Mouse (Mus musculus) v-Abl transformed pro-B cells (cell line): ENCODE results near the gene Cfap43.

Experiments
- in situ Hi-C, 2 experiments: fragments of 400-800 bp; cut with MboI; formaldehyde crosslinking; loops; one replicate each; pipeline ENCODE4 v1.15.1; 2025; ENCODE audit not compliant: unreplicated experiment in 2 of 2

The Cfap43 gene

DNA sequence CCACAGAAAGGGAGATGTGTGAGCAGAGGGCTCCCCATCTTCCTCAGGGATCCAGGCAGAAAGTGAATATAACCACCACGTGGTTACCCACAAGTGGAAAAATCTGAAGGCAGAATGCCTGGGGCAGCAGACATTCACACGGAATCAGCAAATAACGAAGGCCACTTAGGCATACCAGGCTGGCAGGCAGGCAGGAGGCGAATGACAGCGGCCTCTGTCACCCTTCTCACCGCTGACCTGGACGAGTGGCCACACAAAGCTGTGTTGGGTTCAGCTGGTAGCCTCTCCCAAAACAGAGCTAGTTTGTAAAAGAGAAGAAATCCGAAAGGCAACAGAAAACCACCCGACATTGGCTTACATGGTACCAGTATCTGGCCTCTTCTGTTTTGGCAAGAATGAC is 1.1 kb downstream of the Cfap43 start:
- in situ Hi-C loops, result no loop called here

DNA sequence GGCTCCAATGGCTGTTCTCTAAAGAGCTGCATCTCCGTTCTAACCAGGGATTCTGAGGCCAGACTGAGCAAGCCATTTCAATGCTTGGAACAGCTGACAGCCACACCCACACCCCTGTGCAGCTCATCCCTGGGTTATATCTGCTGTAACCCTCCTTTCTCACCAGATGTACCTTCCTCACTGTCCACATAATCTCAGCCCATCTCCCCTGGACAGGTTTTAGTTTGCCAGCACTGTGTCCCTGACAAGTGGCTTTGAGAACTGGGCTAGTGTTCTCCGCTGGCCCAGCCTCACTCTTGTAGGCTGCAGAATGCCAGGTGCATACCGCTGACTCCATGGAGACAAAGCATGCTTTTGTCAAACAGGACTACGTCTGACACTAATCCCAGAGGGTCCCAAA is 1.7 kb downstream of the Cfap43 start:
- in situ Hi-C loops, result no loop called here

DNA sequence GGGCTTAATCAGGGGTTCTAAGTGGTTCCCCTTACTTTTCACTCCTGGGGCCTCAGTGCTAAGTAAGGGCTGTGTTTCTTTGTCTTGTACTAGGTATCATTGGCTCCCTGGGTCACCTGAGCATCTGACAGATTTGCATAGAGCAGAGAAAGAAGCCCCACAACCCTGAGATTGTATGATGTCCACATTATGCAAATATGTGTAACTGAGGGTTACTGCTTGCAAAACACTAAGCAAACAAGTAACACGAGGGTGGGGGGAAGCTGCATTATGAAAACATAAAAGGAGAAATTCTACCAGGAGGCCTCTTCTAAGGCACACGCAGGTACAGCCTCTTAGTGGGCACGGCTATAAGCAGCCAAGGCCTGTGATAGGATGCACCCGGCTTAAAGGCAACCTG is 3.8 kb downstream of the Cfap43 start:
- in situ Hi-C loops, result no loop called here

DNA sequence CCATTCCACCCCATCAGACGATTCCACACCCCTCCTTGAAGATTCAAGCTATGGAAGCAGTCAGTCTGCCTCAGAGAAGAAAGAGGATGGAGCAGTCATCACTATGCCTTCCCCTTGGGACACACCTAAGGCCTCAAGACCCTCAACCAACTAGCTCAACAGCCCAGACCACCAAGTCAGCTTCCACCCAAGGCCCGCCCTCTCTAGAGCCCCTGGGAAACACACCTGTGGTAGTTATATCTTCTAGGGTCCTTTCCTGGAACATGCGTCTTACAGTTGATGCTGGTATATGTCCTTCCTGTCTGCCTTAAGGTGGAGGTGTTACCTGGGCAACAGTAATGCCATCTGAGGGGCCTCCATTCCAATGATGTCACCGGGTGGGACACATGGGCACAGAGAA is 4.9 kb downstream of the Cfap43 start:
- in situ Hi-C loops, result no loop called here

DNA sequence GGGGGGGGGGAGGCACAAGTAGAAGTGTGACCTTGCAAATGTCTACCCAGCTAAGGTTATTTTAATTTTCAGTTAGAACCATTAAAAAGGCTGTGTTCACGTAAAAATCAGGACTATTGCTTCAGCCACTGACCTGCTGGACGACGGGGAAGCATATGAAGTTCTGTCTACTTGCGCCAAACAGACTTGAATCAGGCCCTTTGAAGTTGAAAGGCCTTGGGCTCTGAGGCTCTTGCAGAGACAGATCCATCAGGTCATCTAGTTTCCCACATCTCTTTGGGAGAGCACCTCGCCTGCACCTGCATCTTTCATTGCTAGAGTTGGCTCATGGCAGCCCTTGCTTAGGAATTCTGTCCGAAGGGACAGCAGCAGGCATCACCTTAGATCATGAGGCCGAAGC is 5.7 kb downstream of the Cfap43 start:
- in situ Hi-C loops, result no loop called here

DNA sequence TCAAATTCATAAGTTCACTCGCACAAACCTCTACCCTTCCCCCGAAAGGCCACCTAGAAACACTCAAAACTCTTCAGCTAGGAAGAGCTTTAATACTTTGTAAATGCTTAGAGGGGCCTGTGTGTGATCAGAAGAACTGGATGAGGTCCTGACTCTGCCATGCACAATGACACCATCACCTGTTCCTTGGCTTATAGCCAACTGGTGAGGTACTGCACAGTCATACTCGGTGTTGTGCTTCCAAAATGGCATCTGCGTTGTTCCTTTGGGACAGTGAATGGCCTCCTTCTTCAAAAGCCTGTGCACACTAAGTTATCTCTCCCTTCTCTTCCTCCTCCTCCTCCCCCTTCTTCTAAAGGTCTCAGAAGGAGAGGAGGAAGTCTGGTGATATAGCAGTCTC is 8.3 kb downstream of the Cfap43 start:
- in situ Hi-C loops, result no loop called here

DNA sequence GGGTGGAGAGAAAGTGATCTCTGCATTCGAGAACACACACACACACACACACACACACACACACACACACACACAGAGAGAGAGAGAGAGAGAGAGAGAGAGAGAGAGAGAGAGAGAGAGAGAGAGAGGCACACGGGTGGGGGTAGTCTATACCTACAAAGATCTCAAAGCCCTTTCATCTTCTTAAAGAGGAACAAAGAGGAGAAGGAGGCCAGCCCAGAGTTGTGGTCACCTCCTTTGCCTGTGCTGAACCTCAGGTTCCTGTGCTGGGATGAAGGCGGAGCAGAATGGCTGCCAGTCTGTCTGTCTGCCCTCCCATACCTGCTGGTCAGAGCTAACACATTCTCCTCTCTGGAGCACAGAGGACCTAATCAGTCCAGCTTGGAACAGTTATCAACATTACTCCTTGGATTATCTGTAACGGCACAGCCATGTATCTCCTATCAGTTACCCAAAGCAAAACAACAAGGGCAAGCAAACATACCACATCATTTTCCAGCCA is 8.9 kb downstream of the Cfap43 start:
- in situ Hi-C loops, result no loop called here

DNA sequence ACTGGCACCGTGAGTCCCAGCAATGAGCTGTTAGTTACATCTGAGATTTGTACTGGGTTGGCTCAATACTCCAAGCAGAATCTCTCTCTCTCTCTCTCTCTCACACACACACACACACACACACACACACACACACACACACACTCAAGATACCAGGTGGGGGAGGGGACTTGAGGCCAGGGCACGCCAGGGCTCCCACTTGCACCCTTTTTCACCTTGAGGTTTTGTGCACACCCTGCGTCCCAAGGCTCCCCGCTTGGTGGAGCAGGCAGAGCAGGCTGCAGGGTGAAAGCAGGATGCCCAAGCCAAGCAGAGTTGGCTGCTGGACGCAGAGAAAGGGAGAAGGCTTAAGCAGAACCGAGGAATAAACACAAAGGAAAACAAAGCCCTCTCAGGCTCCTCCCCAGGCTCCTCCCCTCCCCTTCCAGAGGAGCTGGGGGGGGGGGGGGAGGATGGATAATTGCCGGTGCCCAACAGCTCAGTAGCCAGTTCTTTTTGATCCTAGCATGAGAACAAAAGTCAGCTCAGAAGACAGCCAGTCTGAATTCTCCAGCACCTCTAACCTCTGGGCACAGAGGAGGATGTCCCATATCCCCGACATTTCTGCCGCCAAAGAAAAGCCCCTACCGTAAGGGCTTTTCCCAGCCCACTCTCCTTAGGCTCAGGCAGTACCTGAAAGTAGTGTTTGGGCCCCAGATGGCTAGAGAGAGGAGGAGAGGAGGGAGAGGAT is 9.5 kb downstream of the Cfap43 start:
- in situ Hi-C loops, result no loop called here

DNA sequence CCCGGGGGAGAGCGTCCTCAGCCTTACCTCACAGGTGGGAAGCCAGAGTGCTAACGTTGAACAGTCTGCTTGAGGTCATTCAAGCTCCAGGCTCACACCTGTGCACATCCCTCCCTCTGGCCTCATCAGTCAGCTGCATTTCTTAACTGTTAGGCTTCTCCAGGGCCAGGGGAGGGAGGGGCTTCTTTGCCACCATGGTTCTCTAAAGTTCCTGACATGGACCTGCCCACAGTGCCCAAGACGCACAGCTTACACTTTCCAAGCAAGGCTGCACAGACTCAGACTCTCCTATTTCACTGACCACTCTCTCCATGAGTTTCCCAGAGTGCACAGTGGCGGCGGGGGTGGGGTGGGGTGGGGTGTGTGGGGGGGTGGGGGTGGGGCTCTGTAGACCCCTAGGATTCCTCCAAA is 10.1 kb downstream of the Cfap43 start:
- in situ Hi-C loops, result no loop called here

DNA sequence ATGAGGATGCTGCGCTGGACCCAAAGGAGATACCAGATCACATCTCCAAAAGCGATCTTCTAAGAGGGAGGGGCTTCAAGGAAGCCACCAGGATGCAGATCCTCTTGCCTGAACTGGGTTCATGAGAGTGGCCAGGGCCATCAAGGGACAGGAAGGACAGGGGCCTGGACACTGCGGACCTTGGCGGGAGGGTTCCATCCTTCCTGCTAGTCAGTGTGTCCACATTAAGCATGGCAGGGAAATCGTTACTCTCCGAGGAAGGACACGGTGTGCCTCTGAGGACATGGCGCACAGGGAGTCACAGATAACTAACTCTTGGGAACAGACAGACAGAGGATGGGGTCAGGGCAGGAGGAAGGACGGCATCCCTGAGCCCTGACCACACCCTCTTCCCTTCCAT is 11.5 kb downstream of the Cfap43 start:
- in situ Hi-C loops, result no loop called here

DNA sequence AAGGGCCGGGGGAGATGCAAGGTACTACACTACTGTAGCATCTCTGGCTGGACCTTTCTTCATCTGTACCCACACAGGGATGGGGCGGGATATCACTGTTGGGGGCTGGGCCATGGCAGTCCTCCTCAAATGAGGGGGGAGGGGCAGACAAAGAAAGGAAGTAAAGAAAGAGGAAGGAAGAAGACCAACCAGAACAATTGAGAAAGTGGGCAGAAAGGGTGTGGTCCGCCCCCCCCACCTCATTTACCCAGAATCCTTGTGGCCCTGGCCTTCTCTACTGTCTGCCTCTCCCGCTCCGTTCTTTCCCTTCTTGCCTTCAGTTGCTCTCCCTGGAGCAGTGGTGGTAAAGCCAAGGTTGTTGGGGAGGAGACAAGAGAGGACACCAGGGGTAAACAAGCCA is 13.5 kb downstream of the Cfap43 start:
- in situ Hi-C loops, result no loop called here

DNA sequence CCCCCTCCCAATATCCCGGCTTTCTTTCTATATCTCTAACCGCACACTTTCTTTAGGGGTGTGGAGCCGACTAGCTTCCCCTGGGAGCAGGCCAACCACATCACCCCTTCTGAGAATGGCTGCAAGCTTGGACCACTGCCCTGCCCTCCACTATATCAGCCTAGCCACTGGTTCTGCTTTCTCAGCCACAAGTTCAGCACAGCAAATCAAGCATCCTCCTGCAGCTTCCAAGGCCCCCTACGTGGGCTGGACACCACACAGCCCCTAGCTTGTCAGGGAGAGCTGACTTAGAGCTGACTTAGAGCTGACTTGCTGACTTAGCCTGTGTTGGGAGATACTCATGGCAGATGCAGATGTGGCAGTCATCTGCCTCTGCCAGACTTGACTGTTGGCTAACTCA is 14.0 kb downstream of the Cfap43 start:
- in situ Hi-C loops, result no loop called here

DNA sequence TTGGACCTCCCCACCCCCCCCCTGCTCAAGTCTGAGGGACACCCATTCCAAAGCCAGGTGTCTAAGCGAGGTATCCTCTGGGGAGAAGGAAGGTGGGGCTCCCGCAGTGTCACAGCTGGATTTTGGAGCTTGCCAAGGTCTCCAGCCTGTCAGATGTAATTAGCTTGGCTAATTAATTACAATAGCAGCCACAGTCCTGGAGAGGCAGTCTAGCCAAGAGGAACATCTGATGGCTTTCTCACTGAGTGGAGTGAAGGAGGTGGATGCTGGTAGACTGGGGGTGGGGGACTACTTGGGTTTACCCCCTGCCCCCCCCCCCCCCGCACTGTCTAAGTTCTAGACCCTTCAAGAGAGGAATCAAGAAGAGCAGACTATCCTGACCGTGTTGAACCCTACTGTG is 15.4 kb downstream of the Cfap43 start:
- in situ Hi-C loops, result no loop called here

DNA sequence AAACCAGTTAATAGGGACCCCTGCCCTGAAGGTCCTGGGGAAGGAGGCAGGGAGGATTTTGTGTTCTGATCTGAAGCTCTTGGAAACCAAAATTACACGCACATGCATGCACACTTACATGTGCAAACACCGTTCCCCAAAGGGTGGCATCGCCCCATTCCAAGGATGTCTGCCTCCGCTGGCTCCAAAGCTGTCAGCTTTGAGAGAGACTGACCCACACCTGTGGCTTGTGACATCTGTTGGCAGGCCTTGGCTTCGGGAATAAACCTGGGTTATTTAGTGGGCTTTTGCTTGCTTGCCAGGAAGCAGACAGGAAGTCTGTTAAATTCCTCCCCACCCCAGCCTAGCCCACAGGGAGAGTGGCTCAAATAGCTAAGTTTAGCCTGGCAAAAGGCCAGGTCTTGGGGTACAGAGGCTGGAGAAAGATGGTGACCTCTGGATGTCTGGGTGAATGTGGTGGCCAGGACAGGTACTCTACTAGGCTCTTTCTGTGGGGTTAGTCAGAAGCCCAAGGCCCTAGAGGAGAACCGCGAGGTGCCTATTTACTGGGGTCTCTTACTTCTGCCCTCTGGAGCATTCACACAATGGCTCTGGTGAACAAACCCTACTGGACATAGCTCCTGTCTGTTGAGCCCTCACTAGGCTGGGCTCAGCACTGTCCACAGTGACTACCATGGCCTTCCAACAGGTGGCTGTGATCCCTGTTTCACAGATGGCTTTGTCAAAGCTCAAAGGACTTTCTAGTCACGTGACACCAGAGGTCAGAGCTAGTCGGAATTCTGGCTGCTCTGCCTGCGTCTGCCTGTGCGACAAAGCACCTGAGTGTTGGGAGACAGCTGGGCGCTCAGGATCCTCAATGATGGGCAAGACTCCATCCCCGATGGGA is 16.5 kb downstream of the Cfap43 start:
- in situ Hi-C loops, result no loop called here

DNA sequence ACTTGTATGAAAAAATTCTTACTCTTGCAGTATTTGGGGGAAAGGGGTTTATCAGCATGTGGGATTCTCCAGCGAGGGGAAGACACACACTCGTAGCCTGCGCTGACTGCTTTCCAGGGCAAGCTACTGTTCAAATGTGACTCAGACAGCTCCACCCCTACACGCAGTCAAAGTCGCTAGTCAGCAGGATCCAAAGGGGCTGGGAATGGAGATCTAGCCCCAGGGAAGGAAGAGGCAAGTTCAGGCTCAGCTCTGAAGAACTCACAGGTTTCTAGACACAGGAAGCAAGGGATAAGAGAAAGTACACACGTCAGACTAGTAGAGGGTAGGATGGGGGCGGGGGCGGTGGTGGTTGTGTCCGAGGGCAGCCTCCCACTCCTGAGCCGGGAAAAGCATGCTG is 18.5 kb downstream of the Cfap43 start:
- in situ Hi-C loops, result no loop called here

DNA sequence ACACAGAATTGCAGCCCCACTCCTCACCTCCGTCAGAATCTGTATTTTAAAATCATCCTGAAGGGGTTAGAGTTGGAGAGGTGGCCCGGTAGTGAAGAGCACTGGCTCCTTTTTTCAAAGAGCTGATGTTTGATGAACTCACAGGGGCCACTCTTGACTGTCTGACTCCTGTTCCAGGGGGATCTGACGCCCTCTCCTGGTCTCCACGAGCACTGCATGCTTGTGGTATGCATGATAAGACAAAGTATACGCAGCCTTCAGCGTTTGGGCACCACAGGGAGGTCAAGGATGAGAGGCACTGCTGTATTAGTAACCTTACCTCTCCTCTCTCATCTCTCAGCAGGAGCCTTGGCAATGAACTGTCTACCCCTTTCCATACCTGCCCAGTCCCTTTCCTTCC is 19.1 kb downstream of the Cfap43 start:
- in situ Hi-C loops, result no loop called here

DNA sequence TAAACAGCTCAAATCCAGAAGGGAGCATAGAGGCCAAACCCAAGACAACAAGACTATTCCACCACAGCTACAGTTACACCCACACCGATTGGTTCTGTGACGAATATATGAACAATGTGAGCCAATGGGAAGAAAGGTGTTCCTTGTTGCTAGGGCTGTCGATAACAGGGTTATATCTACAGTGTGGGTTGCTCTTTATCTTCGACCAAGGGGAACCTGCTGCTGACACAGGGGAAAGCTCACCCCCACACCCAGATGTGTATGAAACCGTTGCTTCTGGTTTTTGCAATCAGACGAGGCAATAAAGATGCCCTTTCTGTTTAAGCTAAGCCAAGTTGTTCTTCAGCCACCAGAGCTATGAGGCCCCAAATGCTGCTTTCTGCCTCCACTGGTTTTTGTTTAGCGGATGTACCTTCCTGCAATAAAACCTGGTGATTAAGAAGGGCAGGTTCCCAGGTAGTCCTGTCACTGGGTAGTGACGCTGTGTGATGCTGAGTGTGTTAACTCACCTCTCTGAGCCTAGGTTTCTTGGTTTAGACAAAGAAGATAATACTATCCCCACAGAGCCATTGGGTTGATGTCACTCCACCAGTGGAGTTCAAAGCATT is 20.5 kb downstream of the Cfap43 start:
- in situ Hi-C loops, result loop anchor here in 1 of 2 experiments (25.0 kb wide), 1 partner anchor 936 kb away; no protein-coding TSS in a partner anchor

DNA sequence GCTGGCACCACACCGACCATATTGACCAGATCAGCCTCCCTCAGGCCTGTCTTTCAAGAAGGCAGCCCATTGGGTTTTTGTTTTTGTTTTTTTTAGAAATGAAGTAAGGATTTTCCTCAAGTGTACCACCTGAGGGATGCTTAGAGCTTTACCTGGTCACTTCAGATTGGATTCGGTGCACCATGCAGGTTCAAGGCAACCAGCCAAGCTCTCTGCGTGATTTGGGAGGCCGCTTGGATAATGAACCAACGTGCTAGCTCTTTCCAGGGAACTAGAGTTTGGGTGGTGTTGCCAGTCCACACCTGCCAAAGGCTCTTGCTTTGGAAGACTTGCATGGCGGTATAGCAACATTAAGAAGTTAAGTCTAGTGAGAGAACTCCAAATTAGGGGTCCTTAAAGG is 26.0 kb downstream of the Cfap43 start:
- in situ Hi-C loops, result loop anchor here in 1 of 2 experiments (25.0 kb wide), 1 partner anchor 931 kb away; no protein-coding TSS in a partner anchor

DNA sequence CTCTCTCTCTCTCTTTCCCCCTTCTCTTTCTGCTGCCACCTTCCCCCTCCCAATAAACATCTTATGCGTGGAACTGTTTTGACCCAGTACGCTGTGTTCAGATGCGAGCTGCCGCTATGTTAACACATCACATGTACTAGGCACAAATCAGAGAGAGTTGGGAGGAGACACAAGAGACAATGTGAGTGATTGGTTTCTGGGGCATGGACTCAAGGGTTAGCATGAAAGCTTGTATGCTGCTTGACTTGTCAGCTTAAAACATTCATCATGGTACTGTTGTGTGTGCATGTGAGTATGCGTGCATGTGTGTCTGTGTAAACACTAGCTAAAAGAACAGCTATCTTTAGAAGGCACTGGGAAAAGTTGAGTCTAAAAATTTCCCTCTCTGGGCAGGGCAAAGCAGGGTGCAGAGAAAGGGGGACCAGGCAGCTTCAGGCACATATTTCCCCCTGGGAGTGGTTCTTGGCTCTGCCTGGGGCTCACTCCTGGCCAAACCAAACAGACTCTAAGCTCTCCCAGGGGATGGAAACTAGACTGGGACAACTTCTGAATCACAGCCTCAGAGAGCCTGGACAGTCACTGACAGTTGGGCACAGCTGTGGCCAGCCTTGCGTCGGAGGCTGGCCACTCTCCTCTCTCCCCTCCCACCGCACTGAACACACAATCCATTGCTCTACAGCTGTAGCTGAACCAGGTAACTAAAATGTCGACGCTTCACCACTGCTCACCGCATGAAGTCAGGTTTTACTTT is 27.4 kb downstream of the Cfap43 start:
- in situ Hi-C loops, result loop anchor here in 1 of 2 experiments (25.0 kb wide), 1 partner anchor 929 kb away; no protein-coding TSS in a partner anchor

DNA sequence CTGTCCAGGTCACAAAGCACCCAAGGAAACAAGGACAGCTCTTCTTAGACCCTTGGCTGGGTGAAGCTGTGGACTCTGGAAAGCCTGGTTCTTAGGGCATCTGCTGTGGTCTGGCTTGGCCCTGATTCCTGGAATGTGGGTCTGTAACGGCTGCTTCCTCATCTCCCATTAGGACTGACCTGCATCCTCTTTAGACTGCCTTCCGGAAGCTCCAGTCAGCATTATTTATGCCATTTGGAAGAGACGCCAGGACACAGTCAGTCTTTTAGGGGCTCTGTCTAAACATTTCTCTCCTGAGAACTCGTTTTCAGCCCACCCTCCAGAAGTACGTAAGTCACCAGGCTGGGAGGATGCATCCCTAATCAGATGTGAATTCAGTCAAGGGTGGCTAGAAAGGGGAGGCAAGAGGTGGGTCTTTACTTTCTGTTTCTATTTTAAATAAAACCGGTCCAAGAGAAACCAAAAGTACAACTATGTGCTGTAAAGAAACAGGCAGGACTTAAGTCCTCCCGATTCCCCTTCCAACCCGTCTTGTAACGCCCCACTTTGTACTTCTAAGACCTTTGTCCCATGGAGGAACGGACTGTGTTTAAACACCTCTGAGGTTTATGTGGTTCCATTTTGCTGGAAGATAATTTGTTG is 28.5 kb downstream of the Cfap43 start:
- in situ Hi-C loops, result loop anchor here in 1 of 2 experiments (25.0 kb wide), 1 partner anchor 928 kb away; no protein-coding TSS in a partner anchor
